Mouse (Mus musculus) frontal cortex, adult (tissue): ENCODE data around the gene Spata5.

Source experiments
- ATAC-seq: cut with Nextera tagmentation; 2 replicates; pipeline ENCODE4 v1.9.2; 2017; ENCODE audit warnings: mild to moderate bottlenecking, moderate library complexity, mixed read lengths; ENCODE audit not compliant: low TSS enrichment

Gene Spata5

DNA sequence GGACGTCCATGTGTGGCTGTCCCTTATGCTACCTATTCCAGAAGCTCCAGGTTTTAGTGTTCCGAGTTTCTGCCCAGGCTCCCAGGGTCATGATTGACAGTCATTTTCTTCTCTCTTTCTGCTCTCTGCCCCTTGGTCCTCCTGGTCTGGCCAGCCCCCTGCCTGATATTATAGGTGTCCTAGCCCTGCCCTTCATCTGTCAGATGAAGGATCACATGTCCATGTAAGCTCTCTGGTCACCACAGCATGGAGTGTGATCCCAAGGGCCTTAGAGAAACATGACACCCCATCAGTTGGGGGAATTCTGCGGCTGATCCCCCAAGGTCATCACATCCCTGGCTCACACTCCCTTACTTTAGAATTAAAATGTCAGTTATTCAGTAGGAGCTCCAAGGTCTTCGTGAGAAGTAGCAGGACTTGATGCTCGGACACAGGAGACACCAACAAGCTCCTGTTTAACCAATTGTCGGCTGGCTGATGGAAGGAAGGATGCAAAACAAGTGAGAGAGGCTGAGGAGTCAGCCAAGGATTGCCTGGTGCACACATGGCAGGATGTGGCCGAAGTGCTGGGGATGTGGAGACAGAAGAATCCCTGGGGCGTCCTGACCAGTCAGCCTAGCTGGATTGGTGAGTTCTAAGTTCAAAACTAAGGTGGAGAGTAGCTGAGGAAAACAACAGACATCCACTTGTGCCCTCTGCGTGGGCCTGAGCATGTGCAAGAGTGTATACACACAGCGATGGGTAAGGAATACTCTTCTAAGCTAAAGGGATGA is 195.4 kb downstream of the Spata5 start:
- ATAC-seq = no peak

GRCm38 (mm10) chr3:37616586-37617547 is 197.2 kb downstream of the Spata5 start:
- ATAC-seq = no peak
